Mouse (Mus musculus) spleen, embryonic (tissue): ENCODE measurements around the gene Scfd2.

Experiments used
- CTCF ChIA-PET: fragments of 350-600 bp; sonication (Branson Sonifier 250); formaldehyde crosslinking; loops from one replicate; lab custom pipeline; 2022; lab: Charles Lee

Gene Scfd2

GRCm38 (mm10) chr5:74278428-74278827 is 253.1 kb downstream of the Scfd2 start:
- CTCF ChIA-PET, result interaction anchor here (0.5 to 0.7 kb wide), 2 partner anchors 160 to 744 kb away, joined by 3 to 5 read pairs; no protein-coding TSS in a partner anchor

DNA sequence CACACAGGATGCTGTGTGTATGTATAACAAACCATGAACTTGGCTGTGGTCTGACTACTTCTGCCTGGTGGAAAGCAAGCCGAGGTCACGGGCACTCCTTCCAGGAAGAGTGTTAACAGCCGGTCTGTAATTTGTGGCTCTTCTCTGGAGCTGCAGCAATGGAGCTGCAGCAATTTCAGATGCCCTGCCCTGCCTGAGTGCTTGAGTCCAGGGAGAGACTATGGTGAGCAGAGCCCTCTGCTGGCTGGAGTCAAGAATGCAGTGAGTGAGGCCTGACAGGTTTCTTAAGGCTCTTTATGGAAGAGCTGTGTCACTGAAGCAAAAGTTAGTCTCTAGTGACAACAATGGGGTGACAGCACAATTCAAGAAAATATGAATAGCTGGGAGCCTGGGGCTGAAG is 253.8 kb downstream of the Scfd2 start:
- CTCF ChIA-PET, result interaction anchor here (0.5 to 0.7 kb wide), 3 partner anchors 15 to 744 kb away, joined by 3 to 5 read pairs (median 4); no protein-coding TSS in a partner anchor

DNA sequence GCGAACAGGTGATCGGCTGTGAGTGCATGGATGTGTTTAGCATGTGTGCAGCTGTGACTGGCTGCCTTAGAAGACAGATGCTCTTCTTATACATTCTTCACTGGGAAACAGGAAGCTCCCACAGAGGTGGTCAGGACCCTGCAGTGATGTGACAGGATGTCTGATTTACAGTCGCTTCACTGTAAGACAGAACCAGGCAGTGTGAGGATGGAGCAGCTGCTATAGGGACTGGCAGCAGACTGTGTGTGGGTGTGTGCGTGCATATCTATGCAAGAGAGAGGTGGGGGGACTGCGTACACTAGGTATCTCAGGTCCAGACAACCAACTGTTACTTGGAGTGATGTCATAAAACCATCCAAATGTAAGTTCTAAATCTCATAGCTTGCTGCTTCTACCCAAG is 254.3 kb downstream of the Scfd2 start:
- CTCF ChIA-PET, result no interaction called here

GRCm38 (mm10) chr5:74273313-74273712 is 258.2 kb downstream of the Scfd2 start:
- CTCF ChIA-PET, result no interaction called here

GRCm38 (mm10) chr5:74267736-74268369 is 263.7 kb downstream of the Scfd2 start:
- CTCF ChIA-PET, result no interaction called here

DNA sequence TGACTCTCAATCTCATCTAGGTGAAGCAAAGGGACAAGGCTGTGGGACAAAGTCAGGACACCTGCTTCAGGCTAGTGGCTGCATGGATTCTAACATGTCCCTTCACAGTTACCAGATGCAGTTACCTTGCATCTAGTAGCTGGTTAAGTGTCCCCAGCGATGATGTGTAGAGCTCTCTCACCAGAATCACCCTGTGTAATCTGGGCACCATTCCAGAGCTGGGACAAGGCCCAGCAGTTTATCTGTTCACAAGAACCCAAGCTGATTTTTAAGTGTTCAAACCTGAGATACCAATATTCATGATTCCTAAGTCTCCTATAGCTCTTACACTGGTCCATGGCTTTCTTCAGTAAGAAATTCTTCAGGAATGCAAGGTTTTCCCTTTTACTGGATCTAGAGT is 264.4 kb downstream of the Scfd2 start:
- CTCF ChIA-PET, result no interaction called here

GRCm38 (mm10) chr5:74266476-74266819 is 265.1 kb downstream of the Scfd2 start:
- CTCF ChIA-PET, result no interaction called here

DNA sequence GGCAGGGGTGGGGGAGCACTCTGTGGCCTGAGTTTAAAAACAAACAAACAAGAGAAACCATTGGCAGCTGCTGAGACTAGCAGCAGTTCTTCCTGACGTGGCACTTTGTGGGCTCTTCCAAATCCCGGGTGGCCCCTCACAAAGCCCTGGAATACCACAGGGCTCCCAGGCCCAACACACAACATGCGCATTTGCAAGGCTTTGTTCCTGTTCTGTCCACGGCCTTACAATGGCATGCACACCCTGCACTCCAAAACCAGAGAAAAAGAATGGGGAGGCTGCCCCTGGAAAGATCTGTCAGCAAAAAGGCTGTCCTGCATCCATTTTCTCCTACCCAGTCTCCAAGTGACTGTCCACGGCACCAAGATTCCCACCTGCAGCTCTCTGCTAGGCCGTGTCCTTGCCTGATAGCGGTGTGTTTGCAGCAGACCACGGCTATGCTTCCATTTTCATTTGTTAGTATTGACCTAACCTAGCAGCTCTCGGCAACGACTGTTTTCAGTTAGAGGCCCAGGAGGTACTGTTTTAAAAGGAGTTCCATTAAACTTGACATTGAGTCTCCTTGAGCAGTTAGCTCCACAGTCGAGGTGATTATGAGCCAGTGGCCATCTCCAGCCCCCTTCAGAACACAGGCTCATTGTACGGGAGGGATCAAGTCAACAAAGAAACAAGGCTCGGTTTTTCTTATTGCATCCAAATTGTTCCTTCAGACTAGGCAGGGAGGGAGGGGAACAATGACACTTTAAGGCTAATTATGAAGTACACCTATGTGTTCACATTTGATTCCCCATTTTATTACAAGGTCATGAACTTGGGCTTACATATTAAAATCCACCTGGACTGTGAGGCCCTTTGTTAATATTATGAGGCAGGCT is 265.7 kb downstream of the Scfd2 start:
- CTCF ChIA-PET, result no interaction called here

- CTCF ChIA-PET, result no interaction called here
These were observed 266.4 kb downstream of the Scfd2 start for GRCm38 (mm10) chr5:74265151-74265550.

GRCm38 (mm10) chr5:74264541-74264940 is 267.0 kb downstream of the Scfd2 start:
- CTCF ChIA-PET, result no interaction called here

DNA sequence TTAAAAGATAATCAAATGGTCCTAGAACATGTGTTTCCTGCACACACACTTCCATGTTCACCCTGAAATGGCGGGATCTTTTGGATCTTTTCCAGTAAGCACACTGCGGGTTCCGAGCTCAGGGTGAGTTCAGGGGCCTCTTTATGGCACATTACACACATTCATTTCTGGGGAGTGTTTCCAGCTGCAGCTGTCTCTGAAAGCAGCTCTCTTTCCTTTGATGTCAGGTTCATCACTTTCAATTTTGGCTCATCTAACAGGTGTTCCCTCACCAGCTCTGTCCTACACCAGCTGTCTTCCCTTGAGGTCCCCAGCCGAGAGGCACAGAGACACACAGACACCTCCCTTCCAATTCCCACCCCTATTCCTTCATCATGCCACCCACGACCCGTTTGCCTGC is 270.5 kb downstream of the Scfd2 start:
- CTCF ChIA-PET, result no interaction called here

DNA sequence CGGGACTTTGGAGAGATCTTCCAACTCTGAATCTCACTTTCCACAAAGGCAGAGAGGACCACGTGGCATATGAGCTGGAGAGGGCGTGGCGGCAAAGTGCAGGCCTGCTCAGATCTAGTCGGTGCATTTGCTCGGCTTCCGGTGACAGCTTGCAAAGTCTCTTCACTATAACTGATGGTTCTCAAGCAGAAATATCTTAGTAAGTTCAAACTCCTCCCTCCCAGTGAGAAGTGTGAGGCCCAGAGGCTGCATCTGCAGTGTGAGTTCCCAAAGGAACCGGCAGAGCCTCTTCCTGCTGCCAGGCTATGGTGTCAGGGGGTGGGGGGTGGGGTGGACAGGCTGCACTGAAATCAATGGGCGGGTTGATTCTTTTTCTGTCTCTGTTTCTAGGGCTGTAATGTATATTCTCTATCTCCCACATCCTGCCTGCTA is 271.2 kb downstream of the Scfd2 start:
- CTCF ChIA-PET, result no interaction called here

- CTCF ChIA-PET, result no interaction called here
These were observed 274.9 kb downstream of the Scfd2 start for GRCm38 (mm10) chr5:74256705-74257104.

DNA sequence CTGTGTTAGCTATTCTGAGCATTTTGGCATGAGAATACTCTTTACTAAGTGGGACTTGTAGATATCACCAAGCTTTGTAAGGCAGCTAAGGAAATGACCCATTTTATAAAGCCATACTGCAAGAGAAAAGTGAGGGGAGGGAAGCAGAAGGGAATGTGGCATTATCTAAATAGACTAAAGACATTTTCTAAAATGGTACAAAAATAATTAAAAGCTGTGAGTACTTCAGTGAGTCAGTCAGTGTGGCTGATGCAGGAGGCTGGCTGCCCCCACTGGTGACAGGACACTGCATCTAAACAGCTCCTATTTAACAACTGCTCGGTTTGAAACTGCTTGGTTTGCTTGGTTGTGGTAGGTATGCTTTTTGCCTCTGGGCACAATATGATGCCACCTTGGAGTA is 276.6 kb downstream of the Scfd2 start:
- CTCF ChIA-PET, result interaction anchor here (0.6 kb wide), 1 partner anchor 1023 kb away, joined by 3 read pairs; no protein-coding TSS in a partner anchor

DNA sequence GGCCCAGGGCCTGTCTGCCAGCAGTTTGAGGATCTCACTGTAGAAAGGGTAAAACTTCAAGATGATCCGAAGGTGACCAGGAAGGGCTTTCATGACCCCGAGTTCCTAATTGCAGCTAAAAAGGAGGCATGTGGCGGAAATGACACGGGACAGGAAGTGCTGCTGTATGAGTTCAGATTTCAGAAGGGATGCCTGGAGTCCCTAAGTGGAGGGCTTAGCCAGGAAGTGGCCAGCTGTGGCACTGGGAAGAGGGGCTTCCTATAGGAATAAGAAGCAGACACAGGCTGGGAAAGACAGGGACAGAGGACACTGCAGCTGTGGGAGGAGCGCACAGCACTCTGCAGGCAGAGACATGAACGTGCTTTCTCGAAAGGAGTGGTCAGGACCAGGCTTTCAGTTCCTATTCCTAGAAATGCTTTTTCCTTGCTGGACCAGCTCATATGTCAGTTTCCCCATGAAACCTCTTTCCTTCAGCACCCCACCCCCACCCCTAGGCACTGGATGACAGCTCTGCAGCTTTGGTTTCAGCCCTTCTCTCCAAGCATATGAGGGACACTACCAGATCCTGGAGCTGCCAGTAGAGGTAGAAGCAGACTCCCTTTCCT is 277.7 kb downstream of the Scfd2 start:
- CTCF ChIA-PET, result no interaction called here

DNA sequence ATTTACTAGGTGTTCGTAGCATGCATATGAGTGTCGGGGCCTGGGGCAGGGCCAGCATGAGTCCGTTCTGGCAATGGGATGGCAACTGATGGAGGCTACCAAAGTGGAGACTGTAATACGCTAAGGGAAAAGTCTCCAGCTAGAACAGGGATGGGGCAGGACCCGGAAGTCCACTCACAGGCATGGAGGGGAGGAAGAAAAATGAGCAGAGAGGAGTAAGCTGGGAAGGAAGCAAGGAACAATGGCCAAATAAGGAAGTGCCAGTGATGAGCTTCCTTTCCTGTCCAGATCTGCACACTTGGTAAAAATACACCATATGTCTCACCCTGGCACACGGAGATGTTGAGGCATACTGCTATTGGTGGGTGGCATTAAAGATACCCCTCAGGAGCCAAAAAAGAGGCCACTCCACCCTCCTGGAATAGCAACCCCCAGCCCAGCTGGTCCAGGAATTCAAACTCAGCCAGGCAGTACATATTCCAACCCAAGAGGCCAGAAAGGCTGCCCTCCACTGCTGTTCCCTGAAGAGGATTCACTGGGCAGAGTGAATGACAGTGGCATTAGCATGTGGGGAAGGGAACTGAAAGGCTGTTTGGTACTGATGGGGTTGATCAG is 278.8 kb downstream of the Scfd2 start:
- CTCF ChIA-PET, result interaction anchor here (0.5 kb wide), 1 partner anchor 17 kb away, joined by 5 read pairs; no protein-coding TSS in a partner anchor

GRCm38 (mm10) chr5:74250947-74251346 is 280.6 kb downstream of the Scfd2 start:
- CTCF ChIA-PET, result no interaction called here

GRCm38 (mm10) chr5:74250308-74250707 is 281.3 kb downstream of the Scfd2 start:
- CTCF ChIA-PET, result no interaction called here

DNA sequence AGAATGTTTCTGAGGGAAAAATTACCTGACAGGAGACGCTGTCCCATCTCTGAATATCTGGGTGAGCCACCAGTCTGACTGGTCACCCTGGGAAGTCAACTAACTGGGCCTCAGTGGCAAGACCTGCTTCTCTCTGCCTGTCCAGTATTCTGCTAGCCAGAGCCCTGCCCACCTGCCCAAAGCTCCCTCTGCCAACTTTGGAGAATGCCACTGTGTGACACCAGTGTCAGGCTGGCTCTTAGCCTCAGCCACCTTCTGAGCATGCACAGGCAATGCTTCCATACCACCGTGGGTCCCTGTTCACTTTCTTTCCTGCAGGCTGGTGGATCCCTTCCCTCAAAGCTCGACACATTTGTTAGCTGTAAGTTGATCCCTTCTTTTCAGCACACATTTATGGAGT is 281.8 kb downstream of the Scfd2 start:
- CTCF ChIA-PET, result no interaction called here

GRCm38 (mm10) chr5:74246971-74247370 is 284.6 kb downstream of the Scfd2 start:
- CTCF ChIA-PET, result no interaction called here

GRCm38 (mm10) chr5:74246453-74246852 is 285.1 kb downstream of the Scfd2 start:
- CTCF ChIA-PET, result no interaction called here

DNA sequence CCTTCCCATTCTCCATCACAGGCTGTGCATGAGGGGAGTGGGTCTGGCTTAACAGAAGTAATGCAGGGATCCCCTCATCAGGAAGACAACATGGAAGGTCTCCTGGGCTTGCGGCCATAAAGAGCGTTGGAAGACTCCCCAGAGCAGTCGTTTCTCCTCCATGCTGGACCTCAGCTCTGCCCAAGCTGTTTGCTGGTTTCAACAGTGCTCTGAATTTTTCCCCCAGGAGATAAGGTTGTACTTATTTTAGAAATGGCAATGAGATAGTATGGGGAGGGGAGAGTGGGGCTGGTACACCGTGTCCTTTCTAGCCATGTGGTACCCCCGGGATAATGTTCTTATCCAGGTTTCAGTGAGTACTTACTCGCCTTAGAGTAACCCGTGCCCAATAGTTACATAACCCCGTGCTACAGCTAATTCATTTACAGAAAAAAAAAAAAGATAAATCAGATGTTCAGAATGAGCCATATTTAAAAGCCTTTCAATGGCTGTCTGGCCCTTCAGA is 285.9 kb downstream of the Scfd2 start:
- CTCF ChIA-PET, result no interaction called here
